Mouse (Mus musculus) neural tube, embryonic 14.5 days (tissue): Measurements from ENCODE around the gene Adssl1. TPM values are rescaled to one million over a fixed set of nuclear protein-coding genes. Genes with fewer than 3 reads are reported as not detected.

Experiments used
- ATAC-seq: fragments of 200-750 bp; cut with Nextera tagmentation; 2 replicates; pipeline ENCODE4 v1.8.0; 2017; ENCODE audit warnings: low read depth, mild to moderate bottlenecking, moderate TSS enrichment, moderate library complexity
- H3K27ac ChIP-seq: fragments of 300-500 bp; sonication (generic); 2 replicates; pipeline ENCODE4 v1.5.1; 2014; ENCODE audit warnings: low read depth, mild to moderate bottlenecking, control low read depth, low read length, moderate library complexity, mixed read lengths
- H3K27me3 ChIP-seq: fragments of 300-500 bp; sonication (generic); 2 replicates; pipeline ENCODE4 v1.6.1; 2014; ENCODE audit warnings: low read length; ENCODE audit not compliant: control insufficient read depth, insufficient read depth
- H3K36me3 ChIP-seq: fragments of 300-500 bp; sonication (generic); 2 replicates; pipeline ENCODE4 v1.6.1; 2014; ENCODE audit warnings: low read length, mixed read lengths; ENCODE audit not compliant: control insufficient read depth, insufficient read depth
- H3K4me1 ChIP-seq: fragments of 300-500 bp; sonication (generic); 2 replicates; pipeline ENCODE4 v1.6.1; 2014; ENCODE audit warnings: low read length; ENCODE audit not compliant: control insufficient read depth, insufficient read depth
- H3K4me2 ChIP-seq: fragments of 300-500 bp; sonication (generic); 2 replicates; pipeline ENCODE4 v1.6.1; 2014; ENCODE audit warnings: mild to moderate bottlenecking, low read depth, low read length, control low read depth
- H3K4me3 ChIP-seq: fragments of 300-500 bp; sonication (generic); 2 replicates; pipeline ENCODE4 v1.5.1; 2014; ENCODE audit warnings: low read depth, low read length, control low read depth, mixed read lengths
- H3K9ac ChIP-seq: fragments of 300-500 bp; sonication (generic); replicated peaks from 2 replicates; pipeline ENCODE4 v1.6.1; 2014; ENCODE audit warnings: low read depth, mild to moderate bottlenecking, control low read depth, low read length, mixed read lengths
- H3K9me3 ChIP-seq: fragments of 300-500 bp; sonication (generic); 2 replicates; pipeline ENCODE4 v1.6.1; 2016; ENCODE audit warnings: low read length; ENCODE audit not compliant: control insufficient read depth
- WGBS: fragments of 180-500 bp; shearing (Covaris S2); extraction: QIAGEN DNeasy Blood & Tissue Kit; methylation state at CpG from one replicate; pipeline ENCODE4 v1.1.7; 2014; 5-methylcytosine and 5-hydroxymethylcytosine counted together
- polyA plus RNA-seq: library from polyadenylated mRNA; unstranded; fragments of >200 nt; fragmentation: Nextera tagmentation; extraction: Ambion mirVana; gene quantifications from 2 replicates; pipeline ENCODE4 v1.2.1, GENCODE M21; 2014

The Adssl1 gene
- polyA plus RNA-seq, 1 experiment from 2014 or later, result 3.4 TPM

DNA sequence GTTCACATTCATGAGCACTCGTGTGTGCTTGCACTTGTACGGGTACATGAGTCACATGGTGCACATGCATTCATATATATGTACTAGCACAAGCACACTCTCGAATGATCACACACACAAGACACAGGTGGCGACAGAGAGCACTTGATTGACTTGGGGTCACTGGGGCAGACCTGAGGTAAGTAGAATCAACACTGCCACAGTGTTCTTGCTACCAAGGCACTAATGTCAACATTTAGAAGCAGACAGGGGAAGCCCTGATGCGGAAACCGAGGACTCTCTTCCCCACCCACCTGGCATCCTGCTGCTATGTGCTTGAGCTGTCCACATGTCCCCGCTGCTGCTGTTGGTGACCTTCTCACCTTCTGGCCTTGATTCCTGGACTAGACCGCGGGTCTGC is 13.8 kb downstream of the Adssl1 start:
- no peak for ATAC-seq
- Histone ChIP-seq H3K9ac (no peak overlapping the region), H3K27ac (no peak overlapping the region), H3K27me3 (no peaks in the 10 kb centered on the region), H3K4me3 (no peak overlapping the region), H3K4me1 (no peaks in the 10 kb centered on the region; the same call in 1 of the 2 replicates), H3K36me3 (no peaks in the 10 kb centered on the region), H3K4me2 (no peak overlapping the region), H3K9me3 (no peaks in the 10 kb centered on the region)
- WGBS, result 77% methylated on average over 9 of the region's 9 CpGs

DNA sequence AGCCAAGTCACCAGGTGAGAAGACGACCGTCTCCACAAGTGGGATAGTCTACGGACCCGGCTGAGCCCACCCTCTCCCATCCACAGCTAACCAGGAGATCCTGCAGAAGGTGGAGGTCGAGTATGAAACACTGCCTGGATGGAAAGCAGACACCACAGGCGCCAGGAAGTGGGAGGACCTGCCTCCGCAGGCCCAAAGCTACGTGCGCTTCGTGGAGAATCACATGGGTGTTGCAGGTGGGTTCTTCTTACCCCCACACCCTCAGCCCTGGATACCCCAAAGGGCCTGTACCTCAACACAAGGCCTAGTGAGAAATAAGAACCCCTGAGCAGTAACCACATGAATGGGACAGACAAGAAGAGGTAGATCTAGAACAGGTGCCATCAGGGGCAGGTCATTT is 19.7 kb downstream of the Adssl1 start:
- H3K9me3 ChIP-seq, result no peaks in the 10 kb centered on the region
- no peak overlapping the region for H3K27ac ChIP-seq
- H3K4me3 ChIP-seq, result no peak overlapping the region
- no peaks in the 10 kb centered on the region for H3K36me3 ChIP-seq
- no peaks in the 10 kb centered on the region for H3K4me1 ChIP-seq
- no peak overlapping the region for H3K9ac ChIP-seq
- H3K4me2 ChIP-seq, result no peak overlapping the region
- no peak for ATAC-seq
- H3K27me3 ChIP-seq, result no peaks in the 10 kb centered on the region
- 79% methylated on average over 10 of the region's 10 CpGs for WGBS

- Histone ChIP-seq H3K4me1 (peaks cover 14% of the 10 kb centered on the region), H3K36me3 (no peaks in the 10 kb centered on the region), H3K4me2 (no peak overlapping the region), H3K4me3 (no peak overlapping the region), H3K9ac (no peak overlapping the region), H3K27ac (no peak overlapping the region), H3K27me3 (no peaks in the 10 kb centered on the region), H3K9me3 (no peaks in the 10 kb centered on the region)
- no peak for ATAC-seq
- 96% methylated on average over 6 of the region's 6 CpGs for WGBS
These were observed 23.3 kb downstream of the Adssl1 start for GRCm38 (mm10) chr12:112643126-112643525.

GRCm38 (mm10) chr12:112644180-112644854 is 24.5 kb downstream of the Adssl1 start, which contains the start of gene Siva1:
Gene Siva1, plus strand, starts transcription at chr12:112644679.
- Histone ChIP-seq H3K9me3 (no peaks in the 10 kb centered on the region), H3K36me3 (0 out of 2 replicates have a peak, but pooled peaks cover 3% of the 10 kb centered on the region), H3K9ac (peak within 1 kb of the TSS; percentile 66), H3K27ac (peak within 1 kb of the TSS; percentile 80), H3K4me2 (peak within 1 kb of the TSS; percentile 88), H3K4me1 (peaks cover 14% of the 10 kb centered on the region), H3K27me3 (no peaks in the 10 kb centered on the region), H3K4me3 (peak within 1 kb of the TSS; percentile 64)
- peak; percentile 96 for ATAC-seq
- WGBS, result under 1% methylated on average over 35 of the region's 46 CpGs

DNA sequence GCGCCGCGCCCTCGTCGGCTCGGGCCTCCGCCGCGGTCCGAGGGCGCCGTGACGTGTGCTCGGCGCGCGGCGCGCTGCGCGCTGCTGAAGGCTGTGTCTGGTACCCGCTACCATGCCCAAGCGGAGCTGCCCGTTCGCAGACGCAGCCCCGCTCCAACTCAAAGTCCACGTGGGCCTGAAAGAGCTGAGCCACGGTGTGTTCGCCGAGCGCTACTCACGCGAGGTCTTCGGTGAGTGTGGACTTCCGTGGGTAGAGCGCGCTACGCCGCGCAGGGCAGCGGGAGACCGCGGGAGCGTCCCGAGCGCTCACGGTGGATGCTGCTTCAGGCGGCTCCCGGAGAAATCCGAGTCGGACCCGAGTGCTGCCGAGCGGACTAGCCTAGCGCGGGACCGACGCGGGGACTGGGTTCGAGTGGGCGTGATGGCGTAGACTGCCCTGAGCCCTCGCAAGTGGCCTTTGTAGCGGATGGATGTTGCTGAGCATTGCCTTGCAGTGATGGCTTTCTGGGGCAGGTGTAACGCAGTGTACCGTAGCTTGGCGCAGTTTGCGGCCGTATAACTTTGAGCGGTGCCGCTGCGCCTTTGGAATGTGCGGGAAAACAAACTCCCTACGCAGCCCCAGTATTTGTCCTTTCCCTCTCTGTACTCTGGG is 25.1 kb downstream of the Adssl1 start:
- peaks cover 14% of the 10 kb centered on the region for H3K4me1 ChIP-seq
- H3K4me2 ChIP-seq, result peak overlapping the region; percentile 88
- H3K27me3 ChIP-seq, result no peaks in the 10 kb centered on the region
- peak overlapping the region; percentile 64 for H3K4me3 ChIP-seq
- under 1% methylated on average over 62 of the region's 75 CpGs for WGBS
- 0 out of 2 replicates have a peak, but pooled peaks cover 5% of the 10 kb centered on the region for H3K36me3 ChIP-seq
- peak overlapping the region; percentile 66 for H3K9ac ChIP-seq
- H3K27ac ChIP-seq, result peak overlapping the region; percentile 80
- H3K9me3 ChIP-seq, result no peaks in the 10 kb centered on the region
- no peak for ATAC-seq

DNA sequence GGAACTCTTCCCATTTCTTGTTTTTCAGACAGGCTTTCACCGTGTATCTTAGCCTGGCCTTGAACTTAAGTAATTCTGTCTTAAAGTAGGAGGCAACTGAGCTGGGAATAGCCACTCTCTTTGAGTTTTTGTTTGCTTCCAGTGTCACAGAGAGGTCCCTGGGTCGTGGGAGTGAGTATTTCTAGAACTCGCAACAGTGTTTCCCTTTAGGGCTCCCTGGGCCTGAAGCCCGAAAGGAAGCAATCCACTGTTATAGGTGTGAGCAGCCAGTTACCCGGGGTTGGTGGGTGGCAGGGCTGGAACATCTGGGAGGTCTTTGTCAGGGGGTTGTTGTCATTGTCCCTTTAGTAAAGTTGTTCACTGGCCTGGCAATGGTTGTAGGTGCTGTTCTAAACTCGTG is 26.3 kb downstream of the Adssl1 start:
- Histone ChIP-seq H3K4me2 (peak overlapping the region; percentile 88; the same call in 1 of the 2 replicates), H3K4me1 (peaks cover 14% of the 10 kb centered on the region), H3K9me3 (no peaks in the 10 kb centered on the region), H3K4me3 (no peak overlapping the region), H3K27me3 (no peaks in the 10 kb centered on the region), H3K36me3 (0 out of 2 replicates have a peak, but pooled peaks cover 5% of the 10 kb centered on the region), H3K27ac (no peak overlapping the region), H3K9ac (no peak overlapping the region)
- no peak for ATAC-seq
- WGBS, result 61% methylated on average over 6 of the region's 6 CpGs

GRCm38 (mm10) chr12:112648081-112648480 is 28.2 kb downstream of the Adssl1 start:
- H3K4me3 ChIP-seq, result no peak overlapping the region
- WGBS, result 94% methylated on average over 5 of the region's 5 CpGs
- H3K36me3 ChIP-seq, result peaks cover 10% of the 10 kb centered on the region; the same call in 1 of the 2 replicates
- H3K27ac ChIP-seq, result no peak overlapping the region
- no peak overlapping the region for H3K4me2 ChIP-seq
- no peak for ATAC-seq
- no peaks in the 10 kb centered on the region for H3K27me3 ChIP-seq
- H3K9ac ChIP-seq, result no peak overlapping the region
- no peaks in the 10 kb centered on the region for H3K9me3 ChIP-seq
- peaks cover 14% of the 10 kb centered on the region for H3K4me1 ChIP-seq

- Histone ChIP-seq H3K27me3 (no peaks in the 10 kb centered on the region), H3K4me3 (no peak overlapping the region), H3K4me2 (no peak overlapping the region), H3K9me3 (no peaks in the 10 kb centered on the region), H3K27ac (no peak overlapping the region), H3K36me3 (peaks cover 47% of the 10 kb centered on the region), H3K9ac (no peak overlapping the region), H3K4me1 (no peaks in the 10 kb centered on the region)
- 89% methylated on average over 5 of the region's 5 CpGs for WGBS
- no peak for ATAC-seq
These were observed 32.1 kb downstream of the Adssl1 start for GRCm38 (mm10) chr12:112651778-112652439.
